Mouse (Mus musculus): ENCODE measurements at regions not wholly inside any gene's neighbourhood (a gene's known extent, or its start where the extent isn't known, plus 50 kb on each side); places are given as distances from the start of the nearest gene placed in this dataset.

DNA sequence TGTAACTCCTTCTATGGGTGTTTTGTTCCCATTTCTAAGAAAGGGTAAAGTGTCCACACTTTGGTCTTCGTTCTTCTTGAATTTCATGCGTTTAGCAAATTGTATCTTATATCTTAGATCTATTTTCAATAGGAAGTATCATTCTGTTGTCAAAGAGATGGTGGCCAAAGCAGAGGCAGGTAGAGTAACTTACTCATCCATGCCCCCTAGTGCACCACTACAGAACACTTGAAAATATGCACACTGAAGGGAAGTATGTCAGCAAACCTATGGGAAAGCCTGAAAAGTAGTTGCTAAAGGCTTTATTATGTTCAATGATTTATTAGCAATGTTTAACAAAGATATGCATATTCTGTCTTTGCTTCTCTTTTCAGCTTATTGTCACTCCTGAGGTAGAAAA lies 140.0 kb downstream of the Casp12 start:
- TF ChIP-seq GATA1 (IDR thresholded peaks at IDR 0.05; ENCODE audit: low read depth, low read length) (no peak), CTCF (IDR thresholded peaks at IDR 0.05 in 2 of 3, conservative IDR thresholded peaks at IDR 0.05 in 1 of 3; ENCODE audit: control insufficient read depth in 1 of 3, insufficient read depth in 1 of 3, low read depth in 2 of 3, low read length in 3 of 3, poor library complexity in 1 of 3, severe bottlenecking in 1 of 3) (no peak; a peak in 1 of 6 replicates)
